Mouse (Mus musculus) embryonic facial prominence, embryonic 10.5 days (tissue): ENCODE results near the gene Gpr18. TPM values are rescaled to one million over a fixed set of nuclear protein-coding genes. Genes with fewer than 3 reads are reported as not detected.

Source experiments
- DNase-seq: peaks from one replicate; pipeline ENCODE4 v3.0.0-alpha.2; 2017; ENCODE audit warnings: low spot score
- H3K27ac ChIP-seq: fragments of 300-500 bp; sonication (generic); replicated peaks from 2 replicates; pipeline ENCODE4 v1.5.1; 2016; ENCODE audit warnings: mild to moderate bottlenecking
- H3K27me3 ChIP-seq: fragments of 300-500 bp; sonication (generic); replicated peaks from 2 replicates; pipeline ENCODE4 v1.6.1; 2016; ENCODE audit warnings: low read depth, mild to moderate bottlenecking; ENCODE audit not compliant: poor library complexity, severe bottlenecking
- H3K36me3 ChIP-seq: fragments of 300-500 bp; sonication (generic); replicated peaks from 2 replicates; pipeline ENCODE4 v1.6.1; 2016; ENCODE audit warnings: mild to moderate bottlenecking, moderate library complexity
- H3K4me1 ChIP-seq: fragments of 300-500 bp; sonication (generic); 2 replicates; pipeline ENCODE4 v1.6.1; 2016
- H3K4me3 ChIP-seq: fragments of 300-500 bp; sonication (generic); 2 replicates; pipeline ENCODE4 v1.5.1; 2016; ENCODE audit warnings: mild to moderate bottlenecking, moderate library complexity
- H3K9me3 ChIP-seq: fragments of 300-500 bp; sonication (generic); 2 replicates; pipeline ENCODE4 v1.6.1; 2016; ENCODE audit warnings: mild to moderate bottlenecking
- WGBS: fragments of 180-500 bp; shearing (Covaris S2); methylation state at CpG from one replicate; pipeline ENCODE4 v1.1.7; 2016; 5-methylcytosine and 5-hydroxymethylcytosine counted together
- polyA plus RNA-seq: library from polyadenylated mRNA; unstranded; fragments of >200 nt; fragmentation: Nextera tagmentation; extraction: Ambion mirVana; gene quantifications from 2 replicates; pipeline ENCODE4 v1.2.1, GENCODE M21; 2016

Gene Gpr18
- polyA plus RNA-seq: 0.22 TPM in 1 of 2 replicates, not detected in the other

DNA sequence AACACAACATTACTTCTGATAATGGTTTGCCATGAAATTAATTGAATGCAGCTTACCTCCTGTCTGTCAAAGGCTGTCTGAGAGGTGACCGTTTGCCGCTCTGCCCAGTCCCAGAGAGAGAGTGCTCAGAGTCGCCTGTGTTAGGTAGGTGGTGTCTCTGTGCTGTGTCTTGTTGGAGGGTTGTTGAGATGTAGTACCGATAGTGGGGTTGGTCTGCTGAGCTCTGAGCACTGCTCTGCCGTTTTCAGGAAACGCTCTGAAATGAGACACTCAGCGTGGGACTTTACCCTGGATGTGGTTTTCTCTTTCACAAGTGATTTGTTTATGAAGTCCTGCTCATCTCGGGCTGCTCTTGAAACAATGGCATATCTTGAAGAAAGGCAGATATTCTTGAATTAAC lies at the start of gene Gpr18:
TSS of gene Gpr18 (minus strand) at position 161 of the 400 bp plus-strand sequence.
- DNase-seq: no peak
- WGBS: 84% methylated on average over 8 of the region's 8 CpGs
- no peak within 1 kb of the TSS for H3K27ac ChIP-seq
- H3K36me3 ChIP-seq: peaks cover 58% of the 10 kb centered on the region
- H3K9me3 ChIP-seq: no peaks in the 10 kb centered on the region
- H3K27me3 ChIP-seq: no peaks in the 10 kb centered on the region
- no peaks in the 10 kb centered on the region; the same call in 1 of the 2 replicates for H3K4me1 ChIP-seq
- no peak within 1 kb of the TSS for H3K4me3 ChIP-seq

DNA sequence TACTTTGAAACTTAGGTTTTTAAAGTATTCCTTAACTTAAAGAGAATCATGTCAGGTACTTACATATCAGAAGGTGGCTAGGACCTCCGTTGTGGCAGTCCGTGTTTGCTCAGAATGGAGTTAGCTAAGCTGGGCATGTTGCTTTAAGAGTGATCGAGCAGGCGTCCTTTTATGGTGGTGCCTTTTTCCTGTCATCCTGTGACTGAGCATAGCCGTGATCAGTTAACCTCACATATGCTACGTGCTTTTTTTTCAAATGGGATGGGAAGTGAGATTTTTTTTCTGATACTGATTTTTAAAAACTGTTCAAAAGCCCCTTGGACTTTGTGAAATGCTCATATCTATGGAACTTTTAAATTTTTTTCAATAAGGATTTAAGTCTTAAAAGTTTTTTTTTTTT lies 49.4 kb upstream of the Gpr18 start, which contains the start of gene Gpr183:
TSS of gene Gpr183 (minus strand) at position 206 of the 400 bp plus-strand sequence.
- Histone ChIP-seq H3K4me1 (peaks cover 3% of the 10 kb centered on the region; the same call in 1 of the 2 replicates), H3K27me3 (no peaks in the 10 kb centered on the region), H3K4me3 (no peak within 1 kb of the TSS), H3K27ac (no peak within 1 kb of the TSS), H3K9me3 (no peaks in the 10 kb centered on the region), H3K36me3 (no peaks in the 10 kb centered on the region)
- no peak for DNase-seq
- 64% methylated on average over 6 of the region's 6 CpGs for WGBS

DNA sequence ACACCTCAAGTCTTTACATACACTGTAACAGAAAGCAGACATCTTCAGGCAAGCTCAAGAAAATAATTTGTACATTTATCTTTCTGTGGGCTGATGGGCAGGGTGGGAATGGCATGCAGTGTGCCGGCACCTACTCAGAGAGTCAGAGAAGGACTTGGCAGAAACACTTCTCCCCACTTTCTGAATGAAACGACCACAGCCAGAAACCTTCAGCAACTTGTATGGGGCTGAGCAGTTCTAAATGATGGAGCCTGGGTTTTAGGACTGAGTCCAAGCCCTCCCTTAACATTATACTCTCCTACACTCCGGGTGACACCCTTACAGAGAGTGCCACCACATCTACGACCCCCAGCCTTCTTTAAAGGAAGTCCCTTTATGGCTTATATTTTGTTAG lies 48.4 kb upstream of the Gpr18 start:
- Histone ChIP-seq H3K4me1 (peaks cover 3% of the 10 kb centered on the region; the same call in 1 of the 2 replicates), H3K9me3 (no peaks in the 10 kb centered on the region), H3K27ac (no peak overlapping the region), H3K4me3 (no peak overlapping the region), H3K36me3 (no peaks in the 10 kb centered on the region), H3K27me3 (no peaks in the 10 kb centered on the region)
- WGBS: 84% methylated on average over 4 of the region's 4 CpGs
- DNase-seq: no peak

DNA sequence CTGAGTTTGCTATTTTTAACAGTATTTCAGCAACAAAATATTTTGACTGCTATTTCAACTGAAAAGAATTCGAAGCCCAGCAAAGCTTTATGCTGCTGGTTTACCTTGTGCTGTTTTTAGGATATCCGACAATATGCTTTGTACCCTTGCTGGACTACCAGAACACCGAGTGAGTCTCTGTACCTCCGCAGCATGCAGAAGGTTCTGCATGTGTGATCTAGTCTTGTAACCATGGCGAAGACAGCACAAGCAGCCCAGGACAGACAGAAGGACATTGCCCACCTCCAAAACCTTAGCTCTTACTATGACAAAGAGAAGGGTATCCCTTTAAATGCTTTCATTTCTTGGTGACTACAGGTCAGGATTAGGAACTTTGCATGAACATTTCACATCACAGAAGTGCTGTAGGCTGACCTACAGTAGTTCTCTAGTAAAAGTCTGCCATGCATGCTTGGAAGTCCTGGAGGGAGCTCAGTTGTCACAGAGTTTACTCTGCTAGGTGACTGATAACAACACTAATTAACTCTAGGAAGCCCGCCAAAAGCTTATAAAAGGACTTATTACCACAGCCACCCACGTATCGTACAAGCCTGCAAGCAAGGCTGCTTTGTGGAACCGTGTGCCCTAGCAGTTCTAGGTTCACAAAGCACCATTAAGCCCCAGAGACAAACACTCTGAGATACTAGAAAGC lies 47.8 kb upstream of the Gpr18 start:
- H3K9me3 ChIP-seq: no peaks in the 10 kb centered on the region
- WGBS: 88% methylated on average over 9 of the region's 9 CpGs
- H3K27me3 ChIP-seq: no peaks in the 10 kb centered on the region
- no peak overlapping the region for H3K4me3 ChIP-seq
- no peak for DNase-seq
- H3K4me1 ChIP-seq: peaks cover 3% of the 10 kb centered on the region; the same call in 1 of the 2 replicates
- no peak overlapping the region for H3K27ac ChIP-seq
- H3K36me3 ChIP-seq: no peaks in the 10 kb centered on the region

GRCm38 (mm10) chr14:121962128-121962890 lies 46.7 kb upstream of the Gpr18 start:
- WGBS: 79% methylated on average over 14 of the region's 14 CpGs
- no peak overlapping the region for H3K4me3 ChIP-seq

DNA sequence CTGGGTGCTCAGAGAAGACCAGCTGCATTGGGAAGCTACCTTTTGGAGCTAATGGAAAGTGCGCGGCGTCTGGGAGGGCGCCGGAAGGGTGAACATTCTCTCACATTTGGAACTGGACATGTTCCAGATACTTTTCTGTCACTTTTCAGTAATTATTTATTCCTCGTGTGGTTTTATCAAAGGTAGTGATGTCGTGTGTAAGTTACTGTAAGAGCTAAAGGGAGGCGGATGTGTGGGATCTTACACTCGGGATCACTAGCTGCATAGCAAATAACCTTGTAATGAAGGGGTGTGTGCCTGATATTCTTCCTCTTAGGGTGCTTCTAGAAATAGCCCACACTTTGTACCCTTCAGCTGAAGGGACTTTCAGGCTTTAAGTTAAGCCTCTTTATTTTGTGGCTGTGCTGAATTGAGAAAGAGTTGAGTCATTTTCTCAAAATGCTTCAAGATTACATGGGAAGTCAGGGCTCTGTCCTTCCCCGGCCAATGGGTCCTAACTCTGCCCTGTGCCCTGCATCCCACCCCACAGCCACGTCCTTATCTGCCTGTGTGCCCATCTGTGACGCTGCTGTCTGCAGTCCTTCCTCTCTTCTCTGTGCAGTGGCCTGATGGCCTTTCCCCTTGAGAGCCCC lies 46.0 kb upstream of the Gpr18 start:
- Histone ChIP-seq H3K36me3 (no peaks in the 10 kb centered on the region), H3K4me3 (no peak overlapping the region), H3K9me3 (no peaks in the 10 kb centered on the region), H3K27me3 (no peaks in the 10 kb centered on the region), H3K27ac (no peak overlapping the region), H3K4me1 (peaks cover 3% of the 10 kb centered on the region; the same call in 1 of the 2 replicates)
- no peak for DNase-seq
- WGBS: 88% methylated on average over 12 of the region's 12 CpGs

More at GRCm38 (mm10) chr14:121962128-121962890, 46.7 kb upstream of the Gpr18 start:
- Histone ChIP-seq H3K27me3 (no peaks in the 10 kb centered on the region), H3K4me1 (peaks cover 3% of the 10 kb centered on the region; the same call in 1 of the 2 replicates), H3K9me3 (no peaks in the 10 kb centered on the region), H3K36me3 (no peaks in the 10 kb centered on the region), H3K27ac (no peak overlapping the region)
- no peak for DNase-seq

- no peak for DNase-seq
- Histone ChIP-seq H3K27me3 (no peaks in the 10 kb centered on the region), H3K4me1 (peaks cover 3% of the 10 kb centered on the region; the same call in 1 of the 2 replicates), H3K9me3 (no peaks in the 10 kb centered on the region), H3K36me3 (no peaks in the 10 kb centered on the region), H3K27ac (no peak overlapping the region), H3K4me3 (no peak overlapping the region)
- WGBS: 77% methylated on average over 6 of the region's 6 CpGs
Observed at GRCm38 (mm10) chr14:121960997-121961396, 45.4 kb upstream of the Gpr18 start.

DNA sequence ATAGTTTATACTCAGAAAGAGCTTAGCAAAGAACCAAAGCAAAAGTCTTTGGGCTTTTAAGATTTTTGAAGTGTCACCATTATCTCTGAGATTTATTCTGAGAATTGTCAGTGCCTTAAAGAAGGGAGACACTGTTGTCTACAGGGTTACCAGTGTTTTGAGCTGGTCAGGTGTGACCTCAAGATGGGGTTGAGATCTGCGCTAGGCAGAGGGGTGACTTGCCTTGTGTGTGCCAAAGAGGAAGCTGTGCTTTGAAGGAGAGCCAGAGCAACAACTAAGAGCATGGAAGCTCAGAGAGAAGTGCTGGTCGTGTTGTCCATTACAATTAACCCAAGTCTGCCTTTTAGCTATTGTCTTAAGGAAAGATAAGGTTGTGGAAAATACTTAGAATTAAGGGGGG lies 45.0 kb upstream of the Gpr18 start:
- Histone ChIP-seq H3K4me1 (peaks cover 3% of the 10 kb centered on the region; the same call in 1 of the 2 replicates), H3K27ac (no peak overlapping the region), H3K36me3 (no peaks in the 10 kb centered on the region), H3K9me3 (no peaks in the 10 kb centered on the region), H3K27me3 (no peaks in the 10 kb centered on the region), H3K4me3 (no peak overlapping the region)
- WGBS: 86% methylated on average over 2 of the region's 2 CpGs
- no peak for DNase-seq

GRCm38 (mm10) chr14:121960031-121960430 lies 44.5 kb upstream of the Gpr18 start:
- whole genome bisulfite sequencing: 87% methylated on average over 4 of the region's 4 CpGs
- DNase-seq: no peak
- Histone ChIP-seq H3K27me3 (no peaks in the 10 kb centered on the region), H3K4me1 (peaks cover 3% of the 10 kb centered on the region; the same call in 1 of the 2 replicates), H3K4me3 (no peak overlapping the region), H3K27ac (no peak overlapping the region), H3K36me3 (no peaks in the 10 kb centered on the region), H3K9me3 (no peaks in the 10 kb centered on the region)

GRCm38 (mm10) chr14:121959538-121959980 lies 44.0 kb upstream of the Gpr18 start:
- Histone ChIP-seq H3K27me3 (no peaks in the 10 kb centered on the region), H3K4me1 (peaks cover 3% of the 10 kb centered on the region; the same call in 1 of the 2 replicates), H3K36me3 (peaks cover 1% of the 10 kb centered on the region; the same call in 1 of the 2 replicates), H3K4me3 (no peak overlapping the region), H3K27ac (no peak overlapping the region), H3K9me3 (no peaks in the 10 kb centered on the region)
- no peak for DNase-seq
- WGBS: 93% methylated on average over 3 of the region's 3 CpGs

DNA sequence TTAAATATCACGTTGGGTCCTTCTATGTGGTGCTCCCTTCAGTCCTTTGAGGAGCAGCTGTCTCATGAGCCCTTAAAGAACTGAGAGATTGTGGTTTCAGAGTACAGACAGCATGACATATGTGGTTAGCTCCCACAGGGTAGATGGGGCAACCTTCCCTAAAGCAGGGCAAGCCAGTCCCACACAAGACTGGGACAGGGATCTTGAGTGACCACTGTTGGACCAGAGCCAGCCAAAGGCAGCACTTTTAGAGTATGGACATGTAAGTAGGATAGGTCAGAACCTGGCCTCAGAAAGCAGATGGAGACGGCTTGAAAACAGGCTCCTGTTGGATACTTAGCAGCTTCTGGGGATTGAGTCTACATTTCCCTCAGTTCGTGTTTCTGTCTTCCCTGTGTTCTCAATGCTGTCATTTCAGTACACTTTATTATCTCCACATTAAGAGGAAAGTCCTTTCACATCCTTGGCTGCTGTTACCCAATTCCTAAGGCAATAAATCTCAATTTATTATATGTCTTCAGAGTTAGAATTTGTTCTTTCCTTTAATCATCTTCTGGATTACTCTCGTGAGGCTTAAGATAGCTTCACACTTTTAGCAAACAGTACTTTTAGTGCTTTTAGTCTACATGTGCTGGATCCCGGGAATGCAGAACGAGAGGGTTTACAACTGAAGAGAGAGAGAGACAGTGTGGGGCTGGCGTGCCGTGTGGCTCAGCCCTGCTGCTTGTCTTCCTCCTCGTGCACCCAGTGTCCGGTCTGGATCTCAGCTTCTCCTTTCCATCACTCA lies 43.4 kb upstream of the Gpr18 start:
- peaks cover 3% of the 10 kb centered on the region; the same call in 1 of the 2 replicates for H3K4me1 ChIP-seq
- DNase-seq: no peak
- H3K27ac ChIP-seq: no peak overlapping the region
- H3K4me3 ChIP-seq: no peak overlapping the region
- H3K27me3 ChIP-seq: no peaks in the 10 kb centered on the region
- 89% methylated on average over 10 of the region's 10 CpGs for WGBS
- H3K9me3 ChIP-seq: no peaks in the 10 kb centered on the region
- H3K36me3 ChIP-seq: peaks cover 7% of the 10 kb centered on the region; the same call in 1 of the 2 replicates
